Mouse (Mus musculus): ENCODE results near the gene Zcchc18. TPM values are rescaled to one million over a fixed set of nuclear protein-coding genes. Genes with fewer than 3 reads are reported as not detected.

Zcchc18 gene
- polyA plus RNA-seq, 1 experiment from 2014 or later = 90.7 TPM

GRCm38 (mm10) chrX:137034322-137034721 lies 41.4 kb downstream of the Zcchc18 start:
- Histone ChIP-seq H3K9me3 (ENCODE audit: control insufficient read depth, low read length) (no peaks in the 10 kb centered on the region), H3K4me2 (replicated peaks; ENCODE audit: low read depth, low read length) (no peak overlapping the region), H3K9ac (ENCODE audit: low read depth, low read length) (no peak overlapping the region), H3K4me1 (replicated peaks; ENCODE audit: control insufficient read depth, insufficient read depth, low read length) (no peaks in the 10 kb centered on the region), H3K27me3 (ENCODE audit: control insufficient read depth, insufficient read depth, low read length) (no peaks in the 10 kb centered on the region), H3K36me3 (ENCODE audit: control insufficient read depth, insufficient read depth, low read length) (no peaks in the 10 kb centered on the region), H3K27ac (ENCODE audit: low read depth, low read length) (no peak overlapping the region), H3K4me3 (ENCODE audit: low read depth, low read length) (no peak overlapping the region)
- ATAC-seq (ENCODE audit: low FRiP score) = no peak
- whole genome bisulfite sequencing = 70% methylated on average over 4 of the region's 4 CpGs
- DNase-seq (ENCODE audit: low spot score) = no peak

DNA sequence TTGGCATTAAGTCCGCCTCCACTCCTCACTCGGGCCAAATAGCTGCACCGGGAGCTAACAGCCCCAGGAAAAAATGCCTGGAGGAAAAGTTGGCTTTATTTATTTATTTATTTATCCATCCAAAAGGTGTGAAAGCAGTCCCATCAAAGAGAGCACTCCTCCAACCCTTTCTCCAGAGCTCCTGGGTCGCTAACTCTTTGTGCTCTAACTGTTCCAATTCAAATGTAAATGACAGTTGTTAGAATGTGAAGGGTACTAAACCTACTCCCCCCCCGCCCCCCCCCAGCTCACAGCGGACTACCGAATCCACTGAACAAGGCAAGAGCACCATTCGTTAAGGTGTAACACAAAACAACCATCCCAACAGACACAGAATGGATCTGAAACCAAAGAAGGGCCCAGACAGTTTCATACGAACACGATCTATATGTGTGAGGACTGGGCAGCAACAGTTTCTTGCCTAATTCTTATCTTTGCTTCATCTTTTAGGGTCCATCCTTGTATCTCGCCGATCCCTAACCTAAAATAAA lies 44.6 kb downstream of the Zcchc18 start:
- Histone ChIP-seq H3K27me3 (ENCODE audit: control insufficient read depth, insufficient read depth, low read length) (no peaks in the 10 kb centered on the region), H3K4me2 (replicated peaks; ENCODE audit: low read depth, low read length) (peak overlapping the region; percentile 44), H3K9me3 (ENCODE audit: control insufficient read depth, low read length) (no peaks in the 10 kb centered on the region), H3K9ac (ENCODE audit: low read depth, low read length) (peak overlapping the region; percentile 70), H3K36me3 (ENCODE audit: control insufficient read depth, insufficient read depth, low read length) (no peaks in the 10 kb centered on the region), H3K4me3 (ENCODE audit: low read depth, low read length) (peak overlapping the region; percentile 48), H3K4me1 (replicated peaks; ENCODE audit: control insufficient read depth, insufficient read depth, low read length) (no peaks in the 10 kb centered on the region), H3K27ac (ENCODE audit: low read depth, low read length) (peak overlapping the region; percentile 80; the same call in 1 of the 2 replicates)
- no peak for DNase-seq (ENCODE audit: low spot score)
- 17% methylated on average over 12 of the region's 12 CpGs for WGBS
- no peak for ATAC-seq (ENCODE audit: low FRiP score)

- peak within 1 kb of the TSS; percentile 44 for H3K4me2 ChIP-seq (replicated peaks; ENCODE audit: low read depth, low read length)
- H3K4me1 ChIP-seq (replicated peaks; ENCODE audit: control insufficient read depth, insufficient read depth, low read length) = no peaks in the 10 kb centered on the region
- H3K9me3 ChIP-seq (ENCODE audit: control insufficient read depth, low read length) = no peaks in the 10 kb centered on the region
- H3K9ac ChIP-seq (ENCODE audit: low read depth, low read length) = peak within 1 kb of the TSS; percentile 70
- peak within 1 kb of the TSS; percentile 80 for H3K27ac ChIP-seq (ENCODE audit: low read depth, low read length)
- ATAC-seq (ENCODE audit: low FRiP score) (peak; percentile 94), DNase-seq (ENCODE audit: low spot score) (peak; percentile 88)
- H3K4me3 ChIP-seq (ENCODE audit: low read depth, low read length) = peak within 1 kb of the TSS; percentile 48
- no peaks in the 10 kb centered on the region for H3K36me3 ChIP-seq (ENCODE audit: control insufficient read depth, insufficient read depth, low read length)
- WGBS = 15% methylated on average over 26 of the region's 31 CpGs
- H3K27me3 ChIP-seq (ENCODE audit: control insufficient read depth, insufficient read depth, low read length) = no peaks in the 10 kb centered on the region
Measured at GRCm38 (mm10) chrX:137038000-137038483, 45.1 kb downstream of the Zcchc18 start, which contains the start of gene Slc25a53. Gene Slc25a53, minus strand, starts transcription at chrX:137038302.

GRCm38 (mm10) chrX:137038502-137038901 lies 45.5 kb downstream of the Zcchc18 start:
- Histone ChIP-seq H3K4me1 (replicated peaks; ENCODE audit: control insufficient read depth, insufficient read depth, low read length) (no peaks in the 10 kb centered on the region), H3K9ac (ENCODE audit: low read depth, low read length) (no peak overlapping the region), H3K36me3 (ENCODE audit: control insufficient read depth, insufficient read depth, low read length) (no peaks in the 10 kb centered on the region), H3K27me3 (ENCODE audit: control insufficient read depth, insufficient read depth, low read length) (no peaks in the 10 kb centered on the region), H3K9me3 (ENCODE audit: control insufficient read depth, low read length) (no peaks in the 10 kb centered on the region), H3K27ac (ENCODE audit: low read depth, low read length) (no peak overlapping the region), H3K4me3 (ENCODE audit: low read depth, low read length) (peak overlapping the region; percentile 48), H3K4me2 (replicated peaks; ENCODE audit: low read depth, low read length) (peak overlapping the region; percentile 25; the same call in 1 of the 2 replicates)
- DNase-seq (ENCODE audit: low spot score) (peak; percentile 1), ATAC-seq (ENCODE audit: low FRiP score) (peak; percentile 46; the same call in 1 of the 2 replicates)
- 36% methylated on average over 7 of the region's 7 CpGs for WGBS

Other genes with a start within 250 kb of the Zcchc18 start
- gene Morf4l2, start 249.5 kb upstream of the Zcchc18 start, polyA plus RNA-seq (2014; fragmentation: Nextera tagmentation; extraction: Ambion mirVana) = 635 and 657 TPM in 2 replicates
- not detected in 2 replicates for gene Glra4, start 213.0 kb upstream of the Zcchc18 start, polyA plus RNA-seq (2014; fragmentation: Nextera tagmentation; extraction: Ambion mirVana)
- 15.4 and 16.6 TPM in 2 replicates for gene Plp1, start 170.5 kb upstream of the Zcchc18 start, polyA plus RNA-seq (2014; fragmentation: Nextera tagmentation; extraction: Ambion mirVana)
- 6.9 TPM in 2 replicates for gene Rab9b, start 124.4 kb upstream of the Zcchc18 start, polyA plus RNA-seq (2014; fragmentation: Nextera tagmentation; extraction: Ambion mirVana)
- not detected in 2 replicates for gene H2bfm, start 65.8 kb upstream of the Zcchc18 start, polyA plus RNA-seq (2014; fragmentation: Nextera tagmentation; extraction: Ambion mirVana)
- 68.8 and 68.9 TPM in 2 replicates for gene Tmsb15b2, start 17.7 kb upstream of the Zcchc18 start, polyA plus RNA-seq (2014; fragmentation: Nextera tagmentation; extraction: Ambion mirVana)
- 4.3 and 9.0 TPM in 2 replicates for gene Tmsb15l, start 16.3 kb upstream of the Zcchc18 start, polyA plus RNA-seq (2014; fragmentation: Nextera tagmentation; extraction: Ambion mirVana)
- 28.7 and 31.1 TPM in 2 replicates for gene Tmsb15b1, start 16.3 kb upstream of the Zcchc18 start, polyA plus RNA-seq (2014; fragmentation: Nextera tagmentation; extraction: Ambion mirVana)
- gene Slc25a53, start 45.1 kb downstream of the Zcchc18 start, polyA plus RNA-seq (2014; fragmentation: Nextera tagmentation; extraction: Ambion mirVana) = 12.9 and 13.6 TPM in 2 replicates
- gene Fam199x, start 56.4 kb downstream of the Zcchc18 start, polyA plus RNA-seq (2014; fragmentation: Nextera tagmentation; extraction: Ambion mirVana) = 12.0 and 12.1 TPM in 2 replicates
- gene Esx1, start 128.9 kb downstream of the Zcchc18 start, polyA plus RNA-seq (2014; fragmentation: Nextera tagmentation; extraction: Ambion mirVana) = not detected in 2 replicates

Measured in hindbrain, embryonic 11.5 days (tissue).